Mouse (Mus musculus): ENCODE results near the gene Cetn4.

Cetn4 gene

GRCm38 (mm10) chr3:37312370-37312941 is at the start of gene Cetn4, which contains the start of gene Bbs12:
Gene Cetn4 (minus strand): TSS chr3:37312708.
Gene Bbs12 (plus strand): TSS chr3:37312554.
- peak; percentile 98 for DNase-seq

- DNase-seq, result no peak
These were observed 48.2 kb upstream of the Cetn4 start for GRCm38 (mm10) chr3:37360729-37361128.

- peak; percentile 30 for DNase-seq
These were observed 42.2 kb upstream of the Cetn4 start for GRCm38 (mm10) chr3:37354737-37355136.

GRCm38 (mm10) chr3:37353951-37354481 is 41.5 kb upstream of the Cetn4 start:
- DNase-seq, result no peak

GRCm38 (mm10) chr3:37350386-37350785 is 37.9 kb upstream of the Cetn4 start:
- no peak for DNase-seq

- DNase-seq, result no peak
These were observed 36.6 kb upstream of the Cetn4 start for GRCm38 (mm10) chr3:37349166-37349548.

- DNase-seq, result peak; percentile 48
These were observed 36.0 kb upstream of the Cetn4 start, which contains the start of gene Fgf2 for GRCm38 (mm10) chr3:37348221-37349165. Gene Fgf2 (plus strand): TSS chr3:37348346.

GRCm38 (mm10) chr3:37347671-37348070 is 35.2 kb upstream of the Cetn4 start:
- DNase-seq, result peak; percentile 22

- DNase-seq, result no peak
These were observed 30.3 kb upstream of the Cetn4 start for GRCm38 (mm10) chr3:37342811-37343210.

- no peak for DNase-seq
These were observed 28.6 kb upstream of the Cetn4 start for GRCm38 (mm10) chr3:37341110-37341509.

- DNase-seq, result no peak
These were observed 21.5 kb upstream of the Cetn4 start for GRCm38 (mm10) chr3:37334053-37334452.

- no peak for DNase-seq
These were observed 19.5 kb upstream of the Cetn4 start for GRCm38 (mm10) chr3:37331999-37332449.

GRCm38 (mm10) chr3:37329963-37330362 is 17.5 kb upstream of the Cetn4 start:
- no peak for DNase-seq

- DNase-seq, result no peak
These were observed 16.0 kb upstream of the Cetn4 start for GRCm38 (mm10) chr3:37328489-37328888.

- no peak for DNase-seq
These were observed 14.1 kb upstream of the Cetn4 start for GRCm38 (mm10) chr3:37326627-37327026.

GRCm38 (mm10) chr3:37325317-37326112 is 13.0 kb upstream of the Cetn4 start:
- no peak for DNase-seq

GRCm38 (mm10) chr3:37324310-37324709 is 11.8 kb upstream of the Cetn4 start:
- DNase-seq, result peak; percentile 38

GRCm38 (mm10) chr3:37316233-37316632 is 3.7 kb upstream of the Cetn4 start:
- DNase-seq, result no peak

- DNase-seq, result no peak
These were observed 863 bp upstream of the Cetn4 start for GRCm38 (mm10) chr3:37313371-37313770.

GRCm38 (mm10) chr3:37311897-37312369 is 575 bp downstream of the Cetn4 start:
- DNase-seq, result no peak

- DNase-seq, result no peak
These were observed 8.9 kb downstream of the Cetn4 start for GRCm38 (mm10) chr3:37303392-37304139.

GRCm38 (mm10) chr3:37302685-37303084 is 9.8 kb downstream of the Cetn4 start:
- DNase-seq, result peak; percentile 63
